Mouse (Mus musculus) neural tube, embryonic 11.5 days (tissue): Measurements from ENCODE around the gene Hint3. TPM values are rescaled to one million over a fixed set of nuclear protein-coding genes. Genes with fewer than 3 reads are reported as not detected.
A peak's percentile ranks its signal among the peaks of the same experiment; 100 is the strongest.
"Not testable (repeated sequence)": the region's sequence is repeated elsewhere in the genome, so short reads cannot be mapped to it uniquely, and the experiment has no call there.

Source experiments
- ATAC-seq: fragments of 200-750 bp; cut with Nextera tagmentation; 2 replicates; pipeline ENCODE4 v1.8.0; 2017; ENCODE audit warnings: moderate number of reproducible peaks, mild to moderate bottlenecking, moderate TSS enrichment, moderate library complexity; ENCODE audit not compliant: insufficient read depth, low FRiP score, low TSS enrichment
- DNase-seq: peaks from one replicate; pipeline ENCODE4 v3.0.0-alpha.2; 2015; ENCODE audit warnings: low spot score
- H3K27ac ChIP-seq: fragments of 300-500 bp; sonication (generic); 2 replicates; pipeline ENCODE4 v1.5.1; 2014; ENCODE audit warnings: low read depth, mild to moderate bottlenecking, low read length
- H3K27me3 ChIP-seq: fragments of 300-500 bp; sonication (generic); 2 replicates; pipeline ENCODE4 v1.6.1; 2014; ENCODE audit warnings: mild to moderate bottlenecking, low read length, mixed read lengths; ENCODE audit not compliant: control insufficient read depth, insufficient read depth
- H3K36me3 ChIP-seq: fragments of 300-500 bp; sonication (generic); 2 replicates; pipeline ENCODE4 v1.6.1; 2014; ENCODE audit warnings: mild to moderate bottlenecking, low read length, moderate library complexity, mixed read lengths; ENCODE audit not compliant: control insufficient read depth, insufficient read depth
- H3K4me1 ChIP-seq: fragments of 300-500 bp; sonication (generic); 2 replicates; pipeline ENCODE4 v1.6.1; 2014; ENCODE audit warnings: low read length, mixed read lengths; ENCODE audit not compliant: control insufficient read depth, insufficient read depth
- H3K4me2 ChIP-seq: fragments of 300-500 bp; sonication (generic); 2 replicates; pipeline ENCODE4 v1.6.1; 2014; ENCODE audit warnings: low read depth, mild to moderate bottlenecking, moderate library complexity
- H3K4me3 ChIP-seq: fragments of 300-500 bp; sonication (generic); 2 replicates; pipeline ENCODE4 v1.5.1; 2014; ENCODE audit warnings: low read depth, low read length
- H3K9ac ChIP-seq: fragments of 300-500 bp; sonication (generic); 2 replicates; pipeline ENCODE4 v1.6.1; 2014; ENCODE audit warnings: mild to moderate bottlenecking, low read length
- H3K9me3 ChIP-seq: fragments of 300-500 bp; sonication (generic); 2 replicates; pipeline ENCODE4 v1.6.1; 2016; ENCODE audit warnings: low read length; ENCODE audit not compliant: control insufficient read depth
- WGBS: fragments of 180-500 bp; shearing (Covaris S2); extraction: QIAGEN DNeasy Blood & Tissue Kit; methylation state at CpG from one replicate; pipeline ENCODE4 v1.1.7; 2014; 5-methylcytosine and 5-hydroxymethylcytosine counted together
- polyA plus RNA-seq: library from polyadenylated mRNA; unstranded; fragments of >200 nt; fragmentation: Nextera tagmentation; extraction: Ambion mirVana; gene quantifications from 2 replicates; pipeline ENCODE4 v1.2.1, GENCODE M21; 2014

The Hint3 gene
- 17.8 and 18.1 TPM in 2 replicates for polyA plus RNA-seq

- no peak for DNase-seq
- no peak within 1 kb of the TSS for H3K4me3 ChIP-seq
- no peak for ATAC-seq
Observed at GRCm38 (mm10) chr10:30629513-30629912, at the start of gene Hint3. TSS of gene Hint3 (minus strand) at chr10:30629632.

GRCm38 (mm10) chr10:30678051-30678450 is 48.6 kb upstream of the Hint3 start:
- no peak for DNase-seq
- H3K9ac ChIP-seq = no peak overlapping the region
- H3K4me1 ChIP-seq = no peaks in the 10 kb centered on the region
- no peak overlapping the region for H3K27ac ChIP-seq
- H3K4me3 ChIP-seq = no peak overlapping the region
- no peaks in the 10 kb centered on the region for H3K27me3 ChIP-seq
- no peak overlapping the region for H3K4me2 ChIP-seq
- no peak for ATAC-seq
- H3K9me3 ChIP-seq = no peaks in the 10 kb centered on the region
- 79% methylated on average over 2 of the region's 2 CpGs for WGBS
- H3K36me3 ChIP-seq = no peaks in the 10 kb centered on the region

More at GRCm38 (mm10) chr10:30629513-30629912, at the start of gene Hint3:
- H3K27ac ChIP-seq = no peak within 1 kb of the TSS
- H3K4me1 ChIP-seq = no peaks in the 10 kb centered on the region
- H3K4me2 ChIP-seq = no peak within 1 kb of the TSS
- 89% methylated on average over 3 of the region's 3 CpGs for WGBS
- H3K9me3 ChIP-seq = no peaks in the 10 kb centered on the region
- H3K27me3 ChIP-seq = no peaks in the 10 kb centered on the region
- no peaks in the 10 kb centered on the region for H3K36me3 ChIP-seq
- H3K9ac ChIP-seq = no peak within 1 kb of the TSS

- Histone ChIP-seq H3K9ac (no peak overlapping the region), H3K27ac (no peak overlapping the region), H3K36me3 (no peaks in the 10 kb centered on the region), H3K4me1 (no peaks in the 10 kb centered on the region), H3K9me3 (no peaks in the 10 kb centered on the region), H3K4me3 (no peak overlapping the region), H3K4me2 (no peak overlapping the region), H3K27me3 (no peaks in the 10 kb centered on the region)
- WGBS = 94% methylated on average over 3 of the region's 3 CpGs
- DNase-seq (no peak), ATAC-seq (no peak)
Observed at GRCm38 (mm10) chr10:30674825-30675224, 45.4 kb upstream of the Hint3 start.

- Histone ChIP-seq H3K27ac (no peak overlapping the region), H3K4me1 (no peaks in the 10 kb centered on the region), H3K9me3 (no peaks in the 10 kb centered on the region), H3K27me3 (no peaks in the 10 kb centered on the region), H3K9ac (no peak overlapping the region), H3K4me3 (no peak overlapping the region), H3K36me3 (no peaks in the 10 kb centered on the region), H3K4me2 (no peak overlapping the region)
- no peak for ATAC-seq
- 92% methylated on average over 2 of the region's 2 CpGs for WGBS
- DNase-seq = no peak
Observed at GRCm38 (mm10) chr10:30666580-30666979, 37.1 kb upstream of the Hint3 start.

- H3K36me3 ChIP-seq = no peaks in the 10 kb centered on the region
- 91% methylated on average over 6 of the region's 6 CpGs for WGBS
Observed at GRCm38 (mm10) chr10:30660564-30661328, 31.3 kb upstream of the Hint3 start.

GRCm38 (mm10) chr10:30655655-30656054 is 26.2 kb upstream of the Hint3 start:
- Histone ChIP-seq H3K9ac (no peak overlapping the region), H3K4me2 (no peak overlapping the region), H3K4me3 (no peak overlapping the region), H3K27me3 (no peaks in the 10 kb centered on the region), H3K4me1 (no peaks in the 10 kb centered on the region), H3K36me3 (no peaks in the 10 kb centered on the region), H3K27ac (no peak overlapping the region), H3K9me3 (no peaks in the 10 kb centered on the region)
- peak; percentile 38 for DNase-seq
- 7% methylated on average over 5 of the region's 5 CpGs for WGBS
- no peak for ATAC-seq

More at GRCm38 (mm10) chr10:30660564-30661328, 31.3 kb upstream of the Hint3 start:
- Histone ChIP-seq H3K4me3 (no peak overlapping the region), H3K9me3 (no peaks in the 10 kb centered on the region), H3K27me3 (no peaks in the 10 kb centered on the region), H3K9ac (no peak overlapping the region), H3K4me1 (no peaks in the 10 kb centered on the region), H3K4me2 (no peak overlapping the region), H3K27ac (no peak overlapping the region)
- ATAC-seq = no peak
- no peak for DNase-seq

- no peaks in the 10 kb centered on the region for H3K9me3 ChIP-seq
- H3K4me3 ChIP-seq = no peak overlapping the region
- WGBS = 19% methylated on average over 2 of the region's 2 CpGs
- no peak overlapping the region for H3K9ac ChIP-seq
- no peak overlapping the region for H3K27ac ChIP-seq
- ATAC-seq = peak; percentile 59
- no peaks in the 10 kb centered on the region for H3K27me3 ChIP-seq
- no peak overlapping the region for H3K4me2 ChIP-seq
- no peaks in the 10 kb centered on the region for H3K4me1 ChIP-seq
- peak; percentile 18 for DNase-seq
- no peaks in the 10 kb centered on the region for H3K36me3 ChIP-seq
Observed at GRCm38 (mm10) chr10:30647681-30648080, 18.2 kb upstream of the Hint3 start.

GRCm38 (mm10) chr10:30638216-30638615 is 8.8 kb upstream of the Hint3 start:
- no peak overlapping the region for H3K9ac ChIP-seq
- 91% methylated on average over 3 of the region's 3 CpGs for WGBS
- no peak overlapping the region for H3K4me3 ChIP-seq
- H3K27me3 ChIP-seq = no peaks in the 10 kb centered on the region
- ATAC-seq (no peak), DNase-seq (no peak)
- no peaks in the 10 kb centered on the region for H3K4me1 ChIP-seq
- no peaks in the 10 kb centered on the region for H3K36me3 ChIP-seq
- no peak overlapping the region for H3K27ac ChIP-seq
- H3K4me2 ChIP-seq = no peak overlapping the region
- no peaks in the 10 kb centered on the region for H3K9me3 ChIP-seq

GRCm38 (mm10) chr10:30636474-30637154 is 7.2 kb upstream of the Hint3 start:
- not testable (repeated sequence) for H3K27ac ChIP-seq, H3K36me3 ChIP-seq, ATAC-seq, DNase-seq, H3K9ac ChIP-seq, H3K4me2 ChIP-seq, H3K27me3 ChIP-seq, H3K9me3 ChIP-seq, H3K4me3 ChIP-seq, H3K4me1 ChIP-seq
- WGBS = 76% methylated on average over 1 of the region's 1 CpGs
